Mouse (Mus musculus) liver, embryonic 14.5 days (tissue): ENCODE measurements around the gene Oxld1.

Experiments used
- CTCF ChIP-seq: IDR thresholded peaks from 2 replicates; pipeline ENCODE4 v1.5.1; 2016; ENCODE audit warnings: antibody characterized with exemption, low read depth, control low read depth
- EP300 ChIP-seq: IDR thresholded peaks from 2 replicates; pipeline ENCODE4 v1.6.1; 2016; ENCODE audit warnings: antibody characterized with exemption, low read depth

DNA sequence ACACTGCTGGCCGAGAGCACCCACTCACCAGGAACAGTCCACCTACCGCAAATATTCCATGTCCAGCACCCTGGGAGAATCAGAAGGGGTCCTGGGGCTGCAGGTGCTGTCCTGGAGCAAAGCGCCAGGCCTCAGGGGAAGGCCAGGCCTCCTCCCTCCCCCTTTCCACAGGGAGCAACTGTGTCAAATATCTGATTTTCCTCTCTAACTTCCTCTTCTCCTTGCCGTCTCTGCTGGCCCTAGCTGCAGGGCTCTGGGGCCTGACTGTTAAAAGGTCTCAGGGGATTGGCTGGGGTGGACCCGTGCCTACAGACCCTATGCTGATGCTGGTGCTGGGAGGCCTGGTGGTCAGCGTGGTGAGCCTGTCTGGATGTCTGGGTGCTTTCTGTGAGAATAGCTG, 13.8 kb downstream of the Oxld1 start:
- TF ChIP-seq EP300 (no peak), CTCF (no peak)
